Mouse (Mus musculus): ENCODE measurements around the gene Creb3l2. TPM values are rescaled to one million over a fixed set of nuclear protein-coding genes. Genes with fewer than 3 reads are reported as not detected.

The Creb3l2 gene
- total RNA-seq, 2 experiments from 2014 or later: 7.3 to 18.3 TPM

DNA sequence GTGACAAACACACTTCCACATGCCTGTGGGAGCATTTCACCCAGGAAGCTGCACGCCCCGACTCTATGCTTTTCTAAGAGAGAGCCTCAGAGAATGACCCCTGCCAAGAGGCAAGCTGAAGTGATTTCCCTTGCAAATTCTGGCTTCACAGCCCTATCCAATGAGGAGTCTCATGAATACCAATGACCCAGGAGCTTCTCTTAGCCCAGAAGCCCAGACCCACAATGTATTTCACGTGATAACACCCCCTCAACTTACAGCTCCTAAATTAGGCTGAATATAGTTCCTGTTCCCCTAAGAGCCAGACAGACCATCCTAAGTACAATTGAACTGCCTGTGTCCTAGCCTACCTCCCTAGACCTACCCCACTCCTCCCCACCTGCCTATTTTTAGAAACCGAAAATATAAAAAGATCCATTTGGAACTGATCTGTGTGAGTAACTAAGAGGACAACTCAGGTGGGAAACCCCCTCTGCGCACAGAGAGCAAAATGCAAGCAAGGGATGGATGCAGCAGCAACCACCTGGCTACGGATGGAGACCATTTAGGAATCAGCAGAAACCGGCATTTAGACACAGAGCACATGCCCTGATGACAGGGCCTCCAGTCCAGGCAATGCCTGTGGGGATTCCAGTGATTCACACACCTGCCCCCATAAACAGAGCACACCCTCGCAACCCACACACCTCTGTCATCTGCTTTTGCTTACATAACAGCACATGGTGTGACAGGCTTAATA is 144.0 kb downstream of the Creb3l2 start:
- no peak for ATAC-seq (replicated peaks; ENCODE audit: low FRiP score, low TSS enrichment, poor library complexity, severe bottlenecking)

DNA sequence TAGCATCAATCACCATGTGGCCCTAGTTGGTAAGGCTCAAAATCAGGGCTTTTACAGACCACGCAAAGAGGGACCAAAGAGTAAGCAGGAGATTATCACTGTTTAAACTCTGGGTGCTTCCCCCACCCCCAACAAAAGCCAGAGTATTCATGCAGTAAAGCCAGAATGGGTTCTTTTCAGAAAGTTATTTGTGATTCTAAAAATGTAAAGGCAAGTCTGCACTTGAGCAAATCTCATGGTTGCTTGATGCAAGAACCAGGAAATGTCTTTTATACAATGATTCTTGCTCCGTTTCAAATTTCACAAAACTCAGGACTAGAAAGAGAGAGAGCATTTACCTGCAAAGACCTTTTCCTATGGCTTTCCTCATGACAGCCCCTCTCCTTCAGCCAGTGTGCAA is 149.9 kb downstream of the Creb3l2 start:
- no peak for ATAC-seq (replicated peaks; ENCODE audit: low FRiP score, low TSS enrichment, poor library complexity, severe bottlenecking)

DNA sequence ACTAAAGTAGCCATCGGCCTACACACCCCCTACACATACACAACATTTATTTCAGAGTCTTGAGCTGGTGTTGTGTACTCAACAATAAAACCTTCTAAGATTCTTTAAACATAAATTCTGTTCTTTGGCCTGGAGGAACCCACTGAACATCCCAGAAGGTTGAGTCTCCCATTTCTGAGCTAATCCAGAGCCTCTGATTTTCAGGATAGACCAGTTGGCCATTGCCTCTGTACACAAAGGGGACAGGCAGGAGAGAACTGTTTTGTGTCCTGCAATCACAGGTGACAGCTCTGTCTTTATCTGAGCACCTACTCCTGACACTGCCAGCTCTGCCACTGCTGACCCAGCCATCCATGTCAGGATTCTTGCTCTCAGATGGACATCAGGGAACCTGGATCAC is 150.8 kb downstream of the Creb3l2 start:
- no peak for ATAC-seq (replicated peaks; ENCODE audit: low FRiP score, low TSS enrichment, poor library complexity, severe bottlenecking)

GRCm38 (mm10) chr6:37290691-37291090 is 151.3 kb downstream of the Creb3l2 start:
- no peak for ATAC-seq (replicated peaks; ENCODE audit: low FRiP score, low TSS enrichment, poor library complexity, severe bottlenecking)

DNA sequence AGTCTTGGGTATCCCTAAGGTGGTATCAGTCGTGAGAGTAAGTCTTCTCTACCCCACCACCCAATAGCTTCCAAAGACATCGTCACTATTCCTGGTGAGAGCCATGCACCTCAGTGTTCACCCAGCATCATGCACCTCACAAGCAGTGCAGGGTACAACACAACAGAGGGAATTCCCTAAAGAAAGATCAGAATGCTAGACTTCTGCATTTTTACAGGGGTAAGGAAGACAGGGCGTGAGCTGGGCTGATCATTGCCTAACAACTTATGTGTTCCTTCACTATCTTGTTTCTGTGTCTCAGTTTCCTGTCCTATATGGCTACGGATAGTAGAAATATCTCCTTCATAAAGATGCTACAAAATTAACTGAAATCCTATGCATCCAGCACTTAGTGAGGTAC is 155.8 kb downstream of the Creb3l2 start:
- no peak for ATAC-seq (replicated peaks; ENCODE audit: low FRiP score, low TSS enrichment, poor library complexity, severe bottlenecking)

DNA sequence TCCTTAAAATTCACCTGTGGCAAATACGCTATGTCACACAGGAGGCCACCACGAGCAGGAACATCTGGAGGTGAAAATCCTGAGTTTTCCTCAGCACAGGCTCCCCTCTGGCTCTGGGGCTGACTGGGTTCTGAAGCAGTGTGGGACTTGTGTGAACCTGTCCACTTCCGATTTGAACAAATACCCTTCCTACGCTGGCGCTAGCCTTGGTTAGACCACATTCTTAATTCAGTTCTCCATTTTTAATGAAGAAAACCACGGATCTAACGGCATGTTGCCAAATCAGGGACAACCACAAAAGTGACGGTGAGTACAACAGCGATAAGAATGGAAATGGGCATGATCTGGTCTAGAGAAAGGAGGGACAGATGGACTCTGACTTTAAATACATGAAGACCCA is 157.1 kb downstream of the Creb3l2 start:
- ATAC-seq (replicated peaks; ENCODE audit: low FRiP score, low TSS enrichment, poor library complexity, severe bottlenecking): no peak

DNA sequence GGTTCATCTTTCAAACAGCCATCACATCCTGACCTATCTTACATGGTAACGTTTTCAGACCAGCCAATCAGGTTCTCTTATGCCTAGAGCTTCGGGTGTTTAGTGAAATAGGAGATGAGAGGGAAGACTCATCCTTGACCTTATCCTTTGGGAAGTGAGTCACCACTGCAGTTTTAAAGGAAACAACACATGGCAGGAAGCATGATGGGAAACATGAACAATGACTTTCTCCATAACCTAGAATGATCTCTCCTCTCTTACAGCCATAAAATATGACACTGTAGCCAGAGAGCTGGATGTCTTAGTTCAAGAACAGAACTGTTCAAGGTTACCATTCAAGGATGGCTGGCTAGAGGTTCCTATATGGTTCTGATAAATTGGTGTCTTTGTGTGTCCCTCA is 158.6 kb downstream of the Creb3l2 start:
- ATAC-seq (replicated peaks; ENCODE audit: low FRiP score, low TSS enrichment, poor library complexity, severe bottlenecking): no peak

GRCm38 (mm10) chr6:37282659-37283058 is 159.3 kb downstream of the Creb3l2 start:
- no peak for ATAC-seq (replicated peaks; ENCODE audit: low FRiP score, low TSS enrichment, poor library complexity, severe bottlenecking)

Other genes with a start within 250 kb of the Creb3l2 start
- gene Dgki, start 142.0 kb downstream of the Creb3l2 start, total RNA-seq (2014; fragmentation: Nextera tagmentation): 0.42 and 1.1 TPM in 2 replicates
- gene Dgki, start 142.0 kb downstream of the Creb3l2 start, total RNA-seq (2017): 0.28 and 1.6 TPM in 2 replicates
- gene Akr1d1, start 88.0 kb upstream of the Creb3l2 start, total RNA-seq (2014; fragmentation: Nextera tagmentation): not detected in 2 replicates
- gene Akr1d1, start 88.0 kb upstream of the Creb3l2 start, total RNA-seq (2017): not detected in 2 replicates

Measured in megakaryocyte-erythroid progenitor cell, adult 5-6 weeks (primary cell).